Mouse (Mus musculus) hindbrain, embryonic 11.5 days (tissue): ENCODE results near the gene Ift80. TPM values are rescaled to one million over a fixed set of nuclear protein-coding genes. Genes with fewer than 3 reads are reported as not detected.

Experiments used
- ATAC-seq: fragments of 200-750 bp; cut with Nextera tagmentation; 2 replicates; pipeline ENCODE4 v1.8.0; 2017; ENCODE audit warnings: mild to moderate bottlenecking, moderate TSS enrichment, moderate library complexity; ENCODE audit not compliant: low FRiP score
- DNase-seq: peaks from one replicate; pipeline ENCODE4 v3.0.0-alpha.2; 2015; ENCODE audit warnings: low spot score
- H3K27ac ChIP-seq: fragments of 300-500 bp; sonication (generic); 2 replicates; pipeline ENCODE4 v1.5.1; 2014; ENCODE audit warnings: mild to moderate bottlenecking, low read depth, low read length
- H3K27me3 ChIP-seq: fragments of 300-500 bp; sonication (generic); 2 replicates; pipeline ENCODE4 v1.6.1; 2014; ENCODE audit warnings: mild to moderate bottlenecking, low read length, moderate library complexity, mixed read lengths; ENCODE audit not compliant: control insufficient read depth, insufficient read depth
- H3K36me3 ChIP-seq: fragments of 300-500 bp; sonication (generic); 2 replicates; pipeline ENCODE4 v1.6.1; 2014; ENCODE audit warnings: mild to moderate bottlenecking, low read length, moderate library complexity, mixed read lengths; ENCODE audit not compliant: control insufficient read depth, insufficient read depth
- H3K4me1 ChIP-seq: fragments of 300-500 bp; sonication (generic); replicated peaks from 2 replicates; pipeline ENCODE4 v1.6.1; 2014; ENCODE audit warnings: low read length, mixed read lengths; ENCODE audit not compliant: control insufficient read depth, insufficient read depth
- H3K4me2 ChIP-seq: fragments of 300-500 bp; sonication (generic); replicated peaks from 2 replicates; pipeline ENCODE4 v1.6.1; 2014; ENCODE audit warnings: mild to moderate bottlenecking, low read depth, low read length
- H3K4me3 ChIP-seq: fragments of 300-500 bp; sonication (generic); 2 replicates; pipeline ENCODE4 v1.5.1; 2014; ENCODE audit warnings: low read depth, low read length
- H3K9ac ChIP-seq: fragments of 300-500 bp; sonication (generic); 2 replicates; pipeline ENCODE4 v1.6.1; 2014; ENCODE audit warnings: low read depth, low read length
- H3K9me3 ChIP-seq: fragments of 300-500 bp; sonication (generic); 2 replicates; pipeline ENCODE4 v1.6.1; 2016; ENCODE audit warnings: low read length; ENCODE audit not compliant: control insufficient read depth
- WGBS: fragments of 180-500 bp; shearing (Covaris S2); extraction: QIAGEN DNeasy Blood & Tissue Kit; methylation state at CpG from one replicate; pipeline ENCODE4 v1.1.7; 2014; 5-methylcytosine and 5-hydroxymethylcytosine counted together
- polyA plus RNA-seq: library from polyadenylated mRNA; unstranded; fragments of >200 nt; fragmentation: Nextera tagmentation; extraction: Ambion mirVana; gene quantifications from 2 replicates; pipeline ENCODE4 v1.2.1, GENCODE M21; 2014

Ift80 gene
- polyA plus RNA-seq, 1 experiment from 2014 or later = 16.8 TPM

DNA sequence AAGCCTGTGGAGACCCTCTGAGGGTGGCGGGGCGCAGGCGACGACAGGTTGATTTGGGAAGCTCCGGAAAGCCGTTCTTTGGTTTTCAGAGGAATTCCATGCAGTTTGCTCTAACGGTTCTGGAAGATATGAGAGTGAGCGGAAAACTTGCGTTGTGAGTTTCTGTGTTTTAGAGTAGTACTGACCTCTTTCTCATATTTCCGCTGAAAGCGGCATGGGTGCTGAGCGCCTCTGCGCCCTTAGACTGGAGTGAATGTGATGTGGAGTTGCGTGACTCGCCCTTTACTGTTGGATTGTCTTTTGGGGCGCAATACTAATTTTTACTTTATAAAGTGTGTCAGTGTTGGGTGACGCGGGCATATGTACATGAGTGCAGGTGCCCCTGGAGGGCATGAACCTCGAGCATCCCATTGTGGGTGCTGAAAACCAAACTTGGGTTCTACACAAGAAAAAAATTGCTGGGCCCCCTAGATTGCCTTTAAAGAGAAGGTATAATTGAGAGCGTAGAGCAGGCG, 1.9 kb upstream of the Ift80 start:
- peak overlapping the region; percentile 87 for H3K9ac ChIP-seq
- no peaks in the 10 kb centered on the region for H3K27me3 ChIP-seq
- peak overlapping the region; percentile 77 for H3K4me2 ChIP-seq
- 7% methylated on average over 21 of the region's 21 CpGs for WGBS
- H3K36me3 ChIP-seq = no peaks in the 10 kb centered on the region
- DNase-seq (no peak), ATAC-seq (no peak)
- H3K9me3 ChIP-seq = no peaks in the 10 kb centered on the region
- H3K4me1 ChIP-seq = no peaks in the 10 kb centered on the region
- H3K27ac ChIP-seq = peak overlapping the region; percentile 84
- peak overlapping the region; percentile 93 for H3K4me3 ChIP-seq

DNA sequence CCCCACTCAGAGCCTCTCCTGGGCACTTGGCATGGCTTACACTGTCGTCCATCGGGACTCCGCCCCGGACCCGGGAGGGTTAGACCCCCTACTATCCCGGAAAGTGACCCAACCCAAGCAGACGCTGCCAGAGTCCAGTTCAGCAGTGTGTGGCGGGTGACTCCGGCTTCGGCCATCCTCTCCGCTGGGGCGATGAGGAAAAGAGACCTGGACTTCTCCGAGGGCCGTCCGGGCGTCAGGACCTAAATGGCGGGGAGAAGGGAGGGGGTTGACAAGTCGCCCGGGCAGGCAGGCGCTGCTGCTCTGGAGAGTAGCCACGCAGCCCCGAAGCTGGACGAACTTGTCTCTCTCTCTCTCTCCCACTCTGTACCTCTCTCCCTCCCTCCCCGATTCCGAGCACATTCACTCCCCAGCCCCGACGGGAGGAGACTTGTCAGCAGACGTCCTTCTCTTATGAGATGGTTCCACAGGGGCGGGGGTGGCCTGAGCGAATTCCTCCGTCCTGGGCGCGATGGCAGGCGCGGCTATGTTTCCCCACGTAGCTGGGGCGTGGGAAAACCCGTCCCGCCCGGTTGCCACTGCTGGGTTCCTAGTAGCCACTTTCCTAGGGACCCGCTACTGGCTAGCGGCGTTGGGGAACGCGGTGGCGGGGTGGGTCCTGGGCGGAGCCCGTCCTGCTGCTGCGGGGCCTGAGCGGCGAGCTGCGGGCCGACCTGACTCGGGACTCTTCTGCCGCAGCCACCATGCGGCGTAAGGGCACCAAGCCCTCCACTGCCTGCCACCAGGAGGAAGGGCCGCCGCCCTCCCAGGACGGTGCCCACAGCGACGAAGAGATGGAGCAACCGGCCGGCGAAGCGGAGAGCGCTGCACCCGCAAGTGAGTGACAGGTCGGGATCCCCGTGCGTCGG, 1.2 kb upstream of the Ift80 start:
- peak; percentile 62 for ATAC-seq
- under 1% methylated on average over 70 of the region's 72 CpGs for WGBS

DNA sequence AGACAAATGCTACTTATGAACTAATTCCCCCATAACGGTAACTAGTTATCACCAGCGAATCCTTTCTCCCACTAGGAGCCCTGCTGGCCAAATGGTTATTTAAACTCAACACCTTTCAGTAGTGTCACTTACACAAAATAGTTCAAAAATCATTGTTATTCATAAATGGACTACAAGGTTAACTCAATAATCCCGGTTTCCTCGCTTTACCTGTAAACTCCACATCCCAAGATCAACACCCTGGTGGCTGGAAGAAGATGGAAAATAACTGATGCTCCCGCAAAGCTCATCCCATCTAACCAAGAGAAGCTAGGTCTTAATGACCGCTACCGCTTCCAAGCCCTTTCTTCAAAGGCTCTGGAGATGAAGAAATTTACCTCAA, 324 bp downstream of the Ift80 start:
- no peak overlapping the region for H3K27ac ChIP-seq
- DNase-seq (no peak), ATAC-seq (no peak)
- no peaks in the 10 kb centered on the region for H3K36me3 ChIP-seq
- no peaks in the 10 kb centered on the region for H3K27me3 ChIP-seq
- no peaks in the 10 kb centered on the region for H3K9me3 ChIP-seq
- peak overlapping the region; percentile 39 for H3K4me2 ChIP-seq
- WGBS = 2% methylated on average over 7 of the region's 7 CpGs
- peak overlapping the region; percentile 49 for H3K9ac ChIP-seq
- H3K4me3 ChIP-seq = peak overlapping the region; percentile 93
- H3K4me1 ChIP-seq = no peaks in the 10 kb centered on the region

More for the DNA sequence above, 1.2 kb upstream of the Ift80 start:
- Histone ChIP-seq H3K36me3 (no peaks in the 10 kb centered on the region), H3K9ac (peak overlapping the region; percentile 87), H3K4me2 (peak overlapping the region; percentile 77), H3K27me3 (no peaks in the 10 kb centered on the region), H3K27ac (peak overlapping the region; percentile 84), H3K4me1 (no peaks in the 10 kb centered on the region), H3K9me3 (no peaks in the 10 kb centered on the region), H3K4me3 (peak overlapping the region; percentile 93)
- DNase-seq = peak; percentile 74

DNA sequence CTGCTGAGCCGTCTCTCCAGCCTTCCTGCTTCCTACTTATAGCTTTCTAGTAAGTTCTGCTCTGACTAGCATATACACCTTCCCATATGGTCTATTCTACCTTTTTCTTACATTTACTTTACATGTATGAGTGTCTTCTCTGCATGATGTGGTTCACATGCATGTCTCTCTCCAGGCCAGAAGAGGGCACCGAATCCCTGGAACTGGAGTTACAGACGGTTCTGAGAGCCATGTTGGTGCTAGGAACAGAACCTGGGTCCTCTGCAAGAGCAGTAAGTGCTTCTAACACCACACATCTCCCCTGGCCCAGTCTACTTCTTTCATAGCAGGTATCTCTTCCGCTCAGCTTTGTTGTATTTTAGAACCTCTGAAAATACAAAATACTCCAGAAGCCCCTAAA, 1.6 kb downstream of the Ift80 start:
- DNase-seq = no peak
- WGBS = 89% methylated on average over 4 of the region's 4 CpGs
- H3K27ac ChIP-seq = no peak overlapping the region
- H3K36me3 ChIP-seq = no peaks in the 10 kb centered on the region
- ATAC-seq = no peak
- H3K9ac ChIP-seq = no peak overlapping the region
- no peaks in the 10 kb centered on the region for H3K9me3 ChIP-seq
- no peaks in the 10 kb centered on the region for H3K4me1 ChIP-seq
- H3K4me3 ChIP-seq = no peak overlapping the region
- H3K27me3 ChIP-seq = no peaks in the 10 kb centered on the region
- no peak overlapping the region for H3K4me2 ChIP-seq

DNA sequence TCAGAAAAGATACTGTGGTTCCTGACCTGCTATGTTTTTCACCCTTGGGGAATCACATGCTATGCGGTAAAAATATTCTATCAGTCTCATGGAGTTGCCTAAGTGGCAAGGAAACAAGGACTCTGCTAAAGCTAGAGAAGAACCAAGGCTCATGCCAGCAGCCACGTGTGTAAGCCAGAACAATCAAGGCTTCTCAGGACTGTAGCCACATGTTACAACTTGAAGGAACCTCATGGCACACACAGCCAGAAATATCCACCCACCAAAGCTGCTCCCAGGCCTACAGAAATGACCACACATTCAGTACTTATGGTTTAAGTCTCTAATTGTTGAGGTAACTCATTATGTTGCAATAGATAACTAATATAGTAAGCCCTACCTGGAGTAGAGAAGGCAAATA, 17.8 kb downstream of the Ift80 start:
- Histone ChIP-seq H3K4me3 (no peak overlapping the region), H3K36me3 (0 out of 2 replicates have a peak, but pooled peaks cover 2% of the 10 kb centered on the region), H3K27me3 (no peaks in the 10 kb centered on the region), H3K9me3 (no peaks in the 10 kb centered on the region), H3K4me2 (no peak overlapping the region), H3K27ac (no peak overlapping the region), H3K9ac (no peak overlapping the region), H3K4me1 (no peaks in the 10 kb centered on the region)
- no peak for ATAC-seq
- 87% methylated on average over 2 of the region's 2 CpGs for WGBS
- no peak for DNase-seq

DNA sequence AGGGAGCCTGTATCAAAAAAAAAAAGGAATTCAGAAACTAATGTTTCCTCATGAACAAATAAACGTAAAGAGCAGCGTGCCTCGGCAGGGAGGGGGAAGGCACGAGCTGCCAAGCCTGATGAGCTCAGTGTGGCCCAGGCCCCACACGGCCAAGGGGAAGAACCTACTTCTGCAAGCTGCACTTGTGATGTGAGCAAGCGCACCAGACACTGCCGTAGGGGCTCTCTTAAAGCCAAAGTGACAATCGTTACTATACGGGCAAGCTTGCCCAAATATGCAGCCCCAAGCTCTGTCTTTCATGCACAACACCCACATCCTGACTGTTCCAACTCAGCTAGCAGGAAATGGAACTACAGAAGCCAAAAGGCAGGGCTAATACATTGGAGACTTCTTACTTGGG, 23.5 kb downstream of the Ift80 start:
- no peak for DNase-seq
- no peaks in the 10 kb centered on the region for H3K27me3 ChIP-seq
- no peak overlapping the region for H3K27ac ChIP-seq
- no peak for ATAC-seq
- H3K4me1 ChIP-seq = no peaks in the 10 kb centered on the region
- no peak overlapping the region for H3K9ac ChIP-seq
- H3K36me3 ChIP-seq = no peaks in the 10 kb centered on the region
- H3K4me2 ChIP-seq = no peak overlapping the region
- no peak overlapping the region for H3K4me3 ChIP-seq
- WGBS = 93% methylated on average over 9 of the region's 9 CpGs
- H3K9me3 ChIP-seq = no peaks in the 10 kb centered on the region

DNA sequence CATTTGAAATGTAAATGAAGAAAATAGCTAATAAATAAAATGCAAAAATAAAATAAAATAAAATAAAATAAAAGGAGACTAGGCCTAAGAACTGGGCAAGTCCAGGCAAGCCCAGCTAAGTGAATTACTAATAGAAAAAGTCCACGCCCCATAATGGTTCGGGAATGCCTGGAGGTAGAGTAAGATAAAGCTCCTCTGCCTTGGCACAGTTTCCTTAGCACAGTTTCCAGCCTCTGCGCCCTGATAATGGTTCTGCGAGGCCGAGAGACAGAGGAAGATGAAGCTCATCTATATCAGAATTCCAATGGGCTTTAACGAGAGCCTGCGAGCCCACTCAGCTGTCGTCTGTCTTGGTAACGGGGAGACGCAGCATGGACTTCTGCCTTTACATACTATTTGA, 25.2 kb downstream of the Ift80 start:
- WGBS = 93% methylated on average over 10 of the region's 10 CpGs
- H3K4me2 ChIP-seq = no peak overlapping the region
- no peaks in the 10 kb centered on the region for H3K4me1 ChIP-seq
- ATAC-seq (no peak), DNase-seq (no peak)
- H3K27me3 ChIP-seq = no peaks in the 10 kb centered on the region
- no peak overlapping the region for H3K27ac ChIP-seq
- H3K9ac ChIP-seq = no peak overlapping the region
- no peaks in the 10 kb centered on the region for H3K36me3 ChIP-seq
- H3K4me3 ChIP-seq = no peak overlapping the region
- no peaks in the 10 kb centered on the region for H3K9me3 ChIP-seq

DNA sequence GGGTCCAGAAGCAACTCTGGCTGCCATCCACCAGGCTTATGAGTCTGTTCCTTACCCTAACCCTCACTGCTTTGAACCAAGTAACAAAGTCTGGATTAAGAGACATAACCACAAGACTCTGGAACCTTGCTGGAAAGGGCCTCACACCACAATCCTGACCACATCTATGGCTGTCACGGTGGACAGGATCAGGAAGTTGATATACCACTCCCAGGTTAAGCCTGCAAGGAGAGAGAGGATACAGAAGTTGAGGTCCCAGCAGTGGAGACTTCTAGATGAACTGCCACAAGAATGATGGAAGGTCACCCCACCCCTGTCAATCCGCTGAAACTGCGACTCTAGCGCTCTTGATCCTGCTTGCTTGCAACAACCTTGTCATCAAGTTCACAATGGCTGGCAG, 26.7 kb downstream of the Ift80 start:
- H3K9ac ChIP-seq = no peak overlapping the region
- WGBS = 93% methylated on average over 4 of the region's 4 CpGs
- no peaks in the 10 kb centered on the region for H3K36me3 ChIP-seq
- no peak overlapping the region for H3K4me2 ChIP-seq
- no peak for DNase-seq
- no peaks in the 10 kb centered on the region for H3K27me3 ChIP-seq
- no peak overlapping the region for H3K27ac ChIP-seq
- no peaks in the 10 kb centered on the region for H3K9me3 ChIP-seq
- no peak overlapping the region for H3K4me3 ChIP-seq
- ATAC-seq = no peak
- no peaks in the 10 kb centered on the region for H3K4me1 ChIP-seq
